Mouse (Mus musculus) myocyte (in vitro differentiated cells): Measurements from ENCODE around the gene Acoxl.

Experiments used
- MAX ChIP-seq: IDR thresholded peaks from one replicate; pipeline ENCODE4 v1.6.1; 2011; ENCODE audit warnings: low read depth, mild to moderate bottlenecking, control low read depth
- MYOD1 ChIP-seq, 3 experiments: IDR thresholded peaks; one replicate each; pipeline ENCODE4 v1.6.1; 2011; ENCODE audit warnings: control low read depth in 2 of 3, low read depth in 2 of 3, mild to moderate bottlenecking in 2 of 3, moderate library complexity in 1 of 3; ENCODE audit not compliant: insufficient read length in 2 of 3, control insufficient read depth in 1 of 3
- MYOG ChIP-seq, 3 experiments: IDR thresholded peaks; one replicate each; pipeline ENCODE4 v1.6.1; 2011; ENCODE audit warnings: control low read depth in 2 of 3, low read depth in 2 of 3, mild to moderate bottlenecking in 2 of 3; ENCODE audit not compliant: insufficient read length in 2 of 3, control insufficient read depth in 1 of 3, insufficient read depth in 1 of 3
- POLR2AphosphoS2 ChIP-seq: IDR thresholded peaks from one replicate; pipeline ENCODE4 v1.6.1; 2011; ENCODE audit warnings: low read depth, control low read depth; ENCODE audit not compliant: insufficient read length

DNA sequence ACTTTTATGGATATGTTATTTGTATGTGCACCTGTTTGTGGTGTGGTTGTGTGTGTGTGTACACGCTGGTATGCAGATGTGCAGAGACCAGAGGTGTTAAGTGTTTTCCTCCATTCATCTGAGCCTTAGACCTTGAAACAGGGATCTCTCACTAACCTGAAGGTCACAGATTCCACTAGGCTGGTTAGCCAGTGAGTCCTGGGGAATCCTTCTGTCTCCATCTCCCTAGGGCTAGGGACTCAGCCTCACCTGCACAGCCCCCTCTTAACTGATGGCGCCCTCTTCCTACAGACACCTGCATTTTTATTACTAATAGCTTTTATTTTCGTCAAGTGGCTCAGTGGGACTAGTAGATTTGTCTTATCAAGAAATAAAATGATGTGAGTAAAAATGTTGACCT is 301.5 kb downstream of the Acoxl start:
- TF ChIP-seq MYOG (IDR thresholded peaks at IDR 0.05; ENCODE audit: control insufficient read depth in 1 of 3, insufficient read depth in 1 of 3, insufficient read length in 2 of 3, low read depth in 2 of 3) (no peak), POLR2AphosphoS2 (no peak), MAX (no peak), MYOD1 (IDR thresholded peaks at IDR 0.05; ENCODE audit: control insufficient read depth in 1 of 3, insufficient read length in 2 of 3, low read depth in 2 of 3) (no peak)
